Mouse (Mus musculus): ENCODE data around the gene Trub2.

Gene Trub2

GRCm38 (mm10) chr2:29724664-29725365 lies 63.5 kb downstream of the Trub2 start:
- no peak for DNase-seq (ENCODE audit: low read depth, low spot score)

- DNase-seq (ENCODE audit: low read depth, low spot score), result no peak
Measured at GRCm38 (mm10) chr2:29723132-29723531, 65.2 kb downstream of the Trub2 start.

- no peak for DNase-seq (ENCODE audit: low read depth, low spot score)
Measured at GRCm38 (mm10) chr2:29718581-29718980, 69.7 kb downstream of the Trub2 start.

DNA sequence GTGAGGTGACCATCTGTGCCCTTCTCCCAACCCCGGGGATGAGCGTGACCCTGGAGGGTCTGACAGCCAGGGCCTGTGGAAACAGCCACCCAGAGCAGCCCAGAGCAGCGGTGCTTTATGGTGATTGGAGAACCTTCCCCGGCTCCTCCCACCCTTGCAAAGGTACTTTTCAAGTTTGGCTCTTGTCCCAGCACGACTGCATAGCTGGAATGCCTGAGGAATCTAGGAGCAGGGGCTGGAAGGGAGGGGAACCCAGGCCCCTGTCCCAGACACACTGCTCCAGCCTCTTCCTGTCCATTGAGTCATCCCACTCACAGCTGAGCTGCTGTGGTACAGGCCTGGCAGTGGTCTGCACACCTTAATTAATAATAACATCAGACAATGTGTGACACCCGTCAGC lies 71.6 kb downstream of the Trub2 start:
- no peak for DNase-seq (ENCODE audit: low read depth, low spot score)

DNA sequence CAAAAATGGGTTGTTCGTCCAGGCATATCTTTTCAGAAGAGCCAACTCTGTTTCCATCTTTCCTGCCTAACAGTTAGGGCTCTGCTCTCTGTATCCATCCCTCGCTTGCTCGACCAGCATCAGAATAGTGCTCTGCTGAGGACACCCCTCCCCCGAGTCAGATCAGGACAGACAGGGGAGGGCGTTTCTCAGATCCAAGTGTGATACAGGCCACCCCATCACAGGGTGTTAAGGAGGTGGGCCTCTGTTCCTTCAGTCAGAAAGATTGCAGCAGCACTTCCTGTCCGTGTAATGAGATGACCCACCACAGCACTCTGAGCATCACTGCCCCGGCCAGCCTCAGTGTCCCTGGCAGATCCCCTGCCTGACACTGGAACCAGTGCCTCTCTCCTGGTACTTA lies 72.2 kb downstream of the Trub2 start:
- no peak for DNase-seq (ENCODE audit: low read depth, low spot score)

- peak; percentile 61 for DNase-seq (ENCODE audit: low read depth, low spot score)
Measured at GRCm38 (mm10) chr2:29714127-29714526, 74.2 kb downstream of the Trub2 start.

- no peak for DNase-seq (ENCODE audit: low read depth, low spot score)
Measured at GRCm38 (mm10) chr2:29713501-29713900, 74.8 kb downstream of the Trub2 start.

DNA sequence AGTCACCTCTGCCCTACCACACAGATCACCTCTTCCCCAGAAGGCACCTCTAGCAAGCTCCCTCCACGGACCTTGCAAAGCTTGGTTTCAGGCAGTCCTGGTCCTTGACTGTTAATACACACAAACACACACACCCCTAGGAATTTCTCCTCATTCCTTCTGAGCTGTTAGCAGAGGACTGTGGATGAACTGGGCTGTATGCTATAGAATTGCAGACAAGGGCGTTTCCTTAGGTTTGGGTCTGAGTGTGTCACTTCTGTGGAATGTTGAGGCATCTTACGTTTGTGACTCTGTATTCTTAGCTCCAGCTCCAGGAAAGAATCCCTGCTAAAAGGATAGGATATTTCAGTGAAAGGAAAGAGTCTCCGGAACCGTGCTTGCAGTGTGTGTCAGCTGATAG lies 76.4 kb downstream of the Trub2 start:
- no peak for DNase-seq (ENCODE audit: low read depth, low spot score)
